Mouse (Mus musculus): ENCODE measurements around the gene Slc30a1. TPM values are rescaled to one million over a fixed set of nuclear protein-coding genes. Genes with fewer than 3 reads are reported as not detected.
A peak's percentile ranks its signal among the peaks of the same experiment; 100 is the strongest.

The Slc30a1 gene
- polyA plus RNA-seq, 2 experiments: 2.1 to 5.9 TPM

DNA sequence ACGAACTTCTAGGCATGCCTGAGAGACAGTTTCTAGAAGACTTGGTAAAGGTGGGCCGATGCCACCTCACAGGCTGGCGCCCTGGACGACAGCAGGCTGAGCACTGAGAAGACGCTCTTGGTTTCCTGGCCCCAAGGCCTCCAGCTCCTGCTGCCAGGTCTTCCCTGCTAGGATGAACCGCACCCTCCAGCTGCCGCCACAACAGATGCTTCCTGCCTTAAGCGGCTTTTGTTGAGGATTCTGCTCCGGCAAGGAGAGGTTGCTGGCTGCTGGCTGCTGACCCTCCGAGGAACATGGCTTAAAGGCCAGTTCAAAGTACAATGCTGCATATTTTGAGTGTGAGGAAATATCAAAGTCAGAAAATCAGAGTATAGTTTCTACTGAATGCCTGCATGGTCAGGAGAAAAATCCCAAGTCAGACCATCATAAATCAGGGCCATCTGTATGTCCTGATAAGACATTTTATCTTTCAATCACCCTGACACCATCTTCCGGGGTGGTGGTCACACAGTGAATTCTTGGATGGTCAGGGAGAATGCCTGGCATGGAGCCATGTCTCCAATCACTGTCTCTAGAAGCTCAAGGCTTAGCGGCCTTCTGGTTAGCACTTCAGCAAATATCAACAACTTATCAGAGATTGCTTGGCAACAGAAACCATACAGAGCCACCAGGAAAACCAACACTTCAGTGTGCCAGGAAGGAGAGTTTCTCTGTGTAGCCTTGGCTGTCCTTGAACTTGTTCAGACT is 9.6 kb upstream of the Slc30a1 start:
- no peak overlapping the region for H3K4me2 ChIP-seq (ENCODE audit: low read depth)
- WGBS (ENCODE audit: insufficient replicate concordance): 33% methylated on average over 12 of the region's 12 CpGs
- H3K9ac ChIP-seq (replicated peaks): no peak overlapping the region
- H3K27me3 ChIP-seq (ENCODE audit: control insufficient read depth, insufficient read depth, low read length): no peaks in the 10 kb centered on the region
- no peaks in the 10 kb centered on the region for H3K36me3 ChIP-seq (replicated peaks; ENCODE audit: control insufficient read depth, insufficient read depth, low read depth)
- no peak for DNase-seq (ENCODE audit: low read depth in 3 of 3, low spot score in 3 of 3)
- no peak for ATAC-seq (ENCODE audit: insufficient read depth)
- peaks cover 0 to 5% of the 10 kb centered on the region in 2 experiments; a peak in 1 of 4 replicates for H3K4me1 ChIP-seq (replicated peaks; ENCODE audit: control insufficient read depth in 2 of 2, insufficient read depth in 2 of 2, low read length in 1 of 2)
- H3K27ac ChIP-seq: no peak overlapping the region
- H3K4me3 ChIP-seq (ENCODE audit: insufficient read depth in 1 of 2, low read depth in 2 of 2, low read length in 2 of 2): no peak overlapping the region
- no peaks in the 10 kb centered on the region for H3K9me3 ChIP-seq (ENCODE audit: control insufficient read depth, low read length)
- TF ChIP-seq EP300 (IDR thresholded peaks at IDR 0.05; ENCODE audit: low read depth) (no peak), CTCF (IDR thresholded peaks at IDR 0.05; ENCODE audit: low read depth) (no peak)

DNA sequence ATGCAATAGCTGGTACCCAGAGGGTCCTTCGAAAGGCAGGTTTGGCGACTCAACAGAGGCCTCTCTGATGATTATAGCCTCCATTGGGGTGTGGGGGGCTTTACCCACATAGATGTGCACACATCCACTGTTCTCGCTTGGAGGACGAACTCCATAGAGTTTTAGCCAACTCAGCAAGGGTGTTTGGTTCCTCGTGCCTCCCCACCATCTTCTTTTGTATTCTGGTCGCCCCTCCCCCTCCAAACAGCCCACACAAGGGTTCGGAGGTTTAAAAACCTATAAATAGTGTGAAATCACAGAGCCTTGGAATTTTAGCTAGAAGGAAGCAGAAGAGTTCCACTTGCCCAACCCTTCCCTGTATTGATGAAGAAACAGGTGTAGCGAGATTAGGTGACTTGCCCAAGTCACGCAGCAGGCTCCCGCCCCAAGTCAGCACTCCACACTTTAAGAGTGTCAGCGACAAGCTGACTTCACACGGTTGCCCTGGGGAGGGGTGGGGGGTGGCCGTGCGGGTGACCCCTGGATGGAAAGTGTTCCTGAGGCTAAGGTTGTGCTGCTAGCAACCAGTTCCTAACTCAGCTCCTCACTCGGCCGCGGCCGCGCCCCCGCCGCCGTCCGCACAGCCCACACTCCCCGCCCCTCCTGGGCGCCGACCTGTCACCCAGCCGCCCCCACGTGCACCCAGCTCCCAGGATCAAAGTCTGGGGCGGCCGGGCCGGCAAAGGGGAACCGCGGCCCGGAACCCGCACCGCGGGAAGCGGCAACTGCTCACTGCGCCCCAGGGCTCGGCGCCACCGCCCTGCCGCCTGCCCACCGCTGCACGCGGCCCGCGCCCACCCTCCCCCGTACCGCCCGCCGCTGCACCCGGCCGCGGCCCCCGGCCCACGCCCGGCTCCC is 682 bp upstream of the Slc30a1 start:
- no peak for TF ChIP-seq CTCF (IDR thresholded peaks at IDR 0.05; ENCODE audit: low read depth)
- TF ChIP-seq EP300 (IDR thresholded peaks at IDR 0.05; ENCODE audit: low read depth): no peak
- H3K36me3 ChIP-seq (replicated peaks; ENCODE audit: control insufficient read depth, insufficient read depth, low read depth): peaks cover 26% of the 10 kb centered on the region
- 6% methylated on average over 45 of the region's 58 CpGs for WGBS (ENCODE audit: insufficient replicate concordance)
- no peaks in the 10 kb centered on the region for H3K9me3 ChIP-seq (ENCODE audit: control insufficient read depth, low read length)
- H3K4me2 ChIP-seq (ENCODE audit: low read depth): peak overlapping the region; percentile 78
- H3K4me3 ChIP-seq (ENCODE audit: insufficient read depth in 1 of 2, low read depth in 2 of 2, low read length in 2 of 2): peak overlapping the region; percentile 70 to 90
- peaks cover 24 to 27% of the 10 kb centered on the region in 2 experiments for H3K4me1 ChIP-seq (replicated peaks; ENCODE audit: control insufficient read depth in 2 of 2, insufficient read depth in 2 of 2, low read length in 1 of 2)
- H3K27ac ChIP-seq: no peak overlapping the region; the same call in none of the 2 replicates
- DNase-seq (ENCODE audit: low read depth in 3 of 3, low spot score in 3 of 3) (no peak), ATAC-seq (ENCODE audit: insufficient read depth) (peak; percentile 65)
- H3K27me3 ChIP-seq (ENCODE audit: control insufficient read depth, insufficient read depth, low read length): no peaks in the 10 kb centered on the region
- peak overlapping the region; percentile 67 for H3K9ac ChIP-seq (replicated peaks)

DNA sequence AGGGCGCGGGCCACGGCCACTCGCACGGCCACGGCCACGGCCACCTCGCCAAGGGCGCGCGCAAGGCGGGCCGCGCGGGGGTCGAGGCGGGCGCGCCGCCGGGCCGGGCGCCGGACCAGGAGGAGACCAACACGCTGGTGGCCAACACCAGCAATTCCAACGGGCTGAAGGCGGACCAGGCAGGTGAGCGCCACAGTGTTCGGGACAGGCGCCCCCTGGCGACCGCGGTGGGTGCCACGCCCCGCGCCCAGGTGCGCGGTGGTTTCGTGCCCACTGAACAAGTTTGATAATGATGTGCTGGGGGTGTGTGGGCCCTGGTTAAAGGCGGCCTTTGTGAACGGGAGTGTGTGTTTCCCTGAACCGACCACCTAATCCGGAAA is 854 bp downstream of the Slc30a1 start:
- H3K4me1 ChIP-seq (replicated peaks; ENCODE audit: control insufficient read depth in 2 of 2, insufficient read depth in 2 of 2, low read length in 1 of 2): peaks cover 30 to 32% of the 10 kb centered on the region in 2 experiments
- TF ChIP-seq CTCF (IDR thresholded peaks at IDR 0.05; ENCODE audit: low read depth) (peak; percentile 94), EP300 (IDR thresholded peaks at IDR 0.05; ENCODE audit: low read depth) (no peak)
- peak; percentile 56 to 70 (median 64) for DNase-seq (ENCODE audit: low read depth in 3 of 3, low spot score in 3 of 3)
- under 1% methylated on average over 43 of the region's 43 CpGs for WGBS (ENCODE audit: insufficient replicate concordance)
- H3K4me2 ChIP-seq (ENCODE audit: low read depth): peak overlapping the region; percentile 94
- peak overlapping the region; percentile 91 for H3K9ac ChIP-seq (replicated peaks)
- ATAC-seq (ENCODE audit: insufficient read depth): peak; percentile 44
- H3K36me3 ChIP-seq (replicated peaks; ENCODE audit: control insufficient read depth, insufficient read depth, low read depth): peaks cover 32% of the 10 kb centered on the region
- H3K9me3 ChIP-seq (ENCODE audit: control insufficient read depth, low read length): no peaks in the 10 kb centered on the region
- peak overlapping the region; percentile 75 for H3K27ac ChIP-seq
- no peaks in the 10 kb centered on the region for H3K27me3 ChIP-seq (ENCODE audit: control insufficient read depth, insufficient read depth, low read length)
- H3K4me3 ChIP-seq (ENCODE audit: insufficient read depth in 1 of 2, low read depth in 2 of 2, low read length in 2 of 2): peak overlapping the region; percentile 74 to 90

DNA sequence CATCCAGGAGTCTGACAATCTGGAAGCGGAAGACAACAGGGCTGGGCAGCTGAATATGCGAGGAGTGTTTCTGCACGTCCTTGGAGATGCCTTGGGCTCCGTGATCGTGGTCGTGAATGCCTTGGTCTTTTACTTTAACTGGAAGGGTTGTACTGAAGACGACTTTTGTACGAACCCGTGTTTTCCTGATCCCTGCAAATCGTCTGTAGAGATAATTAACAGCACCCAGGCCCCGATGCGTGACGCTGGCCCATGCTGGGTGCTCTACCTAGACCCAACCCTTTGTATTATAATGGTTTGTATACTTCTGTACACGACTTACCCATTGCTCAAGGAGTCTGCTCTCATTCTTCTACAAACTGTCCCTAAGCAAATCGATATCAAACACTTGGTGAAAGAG is 2.3 kb downstream of the Slc30a1 start:
- ATAC-seq (ENCODE audit: insufficient read depth) (no peak), DNase-seq (ENCODE audit: low read depth in 3 of 3, low spot score in 3 of 3) (no peak)
- 89% methylated on average over 15 of the region's 15 CpGs for WGBS (ENCODE audit: insufficient replicate concordance)
- H3K4me3 ChIP-seq (ENCODE audit: insufficient read depth in 1 of 2, low read depth in 2 of 2, low read length in 2 of 2): peak overlapping the region; percentile 74 to 90; a peak in 3 of 4 replicates
- no peaks in the 10 kb centered on the region for H3K27me3 ChIP-seq (ENCODE audit: control insufficient read depth, insufficient read depth, low read length)
- H3K9me3 ChIP-seq (ENCODE audit: control insufficient read depth, low read length): no peaks in the 10 kb centered on the region
- no peak for TF ChIP-seq EP300 (IDR thresholded peaks at IDR 0.05; ENCODE audit: low read depth)
- TF ChIP-seq CTCF (IDR thresholded peaks at IDR 0.05; ENCODE audit: low read depth): no peak
- H3K9ac ChIP-seq (replicated peaks): no peak overlapping the region
- H3K36me3 ChIP-seq (replicated peaks; ENCODE audit: control insufficient read depth, insufficient read depth, low read depth): peaks cover 34% of the 10 kb centered on the region
- H3K4me1 ChIP-seq (replicated peaks; ENCODE audit: control insufficient read depth in 2 of 2, insufficient read depth in 2 of 2, low read length in 1 of 2): peaks cover 30 to 32% of the 10 kb centered on the region in 2 experiments
- peak overlapping the region; percentile 94 for H3K4me2 ChIP-seq (ENCODE audit: low read depth)
- no peak overlapping the region for H3K27ac ChIP-seq

DNA sequence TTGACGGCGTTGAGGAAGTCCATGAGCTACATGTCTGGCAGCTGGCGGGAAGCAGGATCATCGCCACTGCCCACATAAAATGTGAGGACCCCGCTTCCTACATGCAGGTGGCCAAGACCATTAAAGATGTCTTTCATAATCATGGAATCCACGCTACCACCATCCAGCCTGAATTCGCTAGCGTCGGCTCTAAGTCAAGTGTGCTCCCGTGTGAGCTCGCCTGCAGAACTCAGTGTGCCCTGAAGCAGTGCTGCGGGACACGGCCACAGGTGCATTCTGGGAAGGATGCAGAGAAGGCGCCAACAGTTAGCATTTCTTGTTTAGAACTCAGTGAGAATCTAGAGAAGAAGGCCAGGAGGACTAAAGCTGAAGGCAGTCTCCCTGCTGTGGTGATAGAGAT is 2.7 kb downstream of the Slc30a1 start:
- no peaks in the 10 kb centered on the region for H3K27me3 ChIP-seq (ENCODE audit: control insufficient read depth, insufficient read depth, low read length)
- peaks cover 30 to 32% of the 10 kb centered on the region in 2 experiments for H3K4me1 ChIP-seq (replicated peaks; ENCODE audit: control insufficient read depth in 2 of 2, insufficient read depth in 2 of 2, low read length in 1 of 2)
- TF ChIP-seq EP300 (IDR thresholded peaks at IDR 0.05; ENCODE audit: low read depth) (no peak), CTCF (IDR thresholded peaks at IDR 0.05; ENCODE audit: low read depth) (0 out of 2 replicates have a peak, but pooled peaks have one; percentile 12)
- no peaks in the 10 kb centered on the region for H3K9me3 ChIP-seq (ENCODE audit: control insufficient read depth, low read length)
- ATAC-seq (ENCODE audit: insufficient read depth): no peak
- peak overlapping the region; percentile 18 to 90 for H3K4me3 ChIP-seq (ENCODE audit: insufficient read depth in 1 of 2, low read depth in 2 of 2, low read length in 2 of 2)
- peaks cover 34% of the 10 kb centered on the region for H3K36me3 ChIP-seq (replicated peaks; ENCODE audit: control insufficient read depth, insufficient read depth, low read depth)
- DNase-seq (ENCODE audit: low read depth in 3 of 3, low spot score in 3 of 3): no peak
- H3K4me2 ChIP-seq (ENCODE audit: low read depth): peak overlapping the region; percentile 94
- H3K27ac ChIP-seq: no peak overlapping the region
- WGBS (ENCODE audit: insufficient replicate concordance): 90% methylated on average over 14 of the region's 14 CpGs
- no peak overlapping the region; the same call in 1 of the 2 replicates for H3K9ac ChIP-seq (replicated peaks)

All from liver, embryonic 14.5 days (tissue).